Mouse (Mus musculus): Measurements from ENCODE around the gene Gpr137. TPM values are rescaled to one million over a fixed set of nuclear protein-coding genes. Genes with fewer than 3 reads are reported as not detected.
"Not testable (repeated sequence)": the region's sequence is repeated elsewhere in the genome, so short reads cannot be mapped to it uniquely, and the experiment has no call there.

The Gpr137 gene
- total and polyA plus RNA-seq, 3 experiments, result 22.8 to 32.1 (median 24.9) TPM

DNA sequence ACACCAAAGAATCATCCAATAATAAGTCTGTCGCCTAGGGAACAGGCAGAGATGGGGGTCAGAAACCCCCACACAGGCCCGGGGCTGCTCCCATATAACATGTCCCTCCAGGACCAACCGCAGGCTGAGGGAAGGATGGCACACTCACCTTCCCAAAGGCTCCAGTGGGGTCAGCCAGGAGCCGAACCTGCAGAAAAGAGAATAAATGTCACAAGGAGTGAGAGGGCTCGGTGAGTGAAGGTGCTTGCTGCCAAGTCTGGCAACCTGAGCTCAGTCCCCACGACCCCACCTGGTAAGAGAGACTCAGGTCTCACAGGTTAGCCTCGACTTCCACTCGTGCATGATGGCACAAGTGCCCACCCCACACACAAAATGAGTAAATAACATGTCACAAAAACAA lies 35.2 kb downstream of the Gpr137 start:
- no peaks in the 10 kb centered on the region for H3K27me3 ChIP-seq (ENCODE audit: insufficient read depth, low read length)
- no peak for DNase-seq (ENCODE audit: low spot score)
- H3K36me3 ChIP-seq (replicated peaks), result peaks cover 61% of the 10 kb centered on the region
- H3K4me1 ChIP-seq (ENCODE audit: insufficient read depth, low read depth, low read length), result peaks cover 42% of the 10 kb centered on the region
- no peak overlapping the region for H3K4me3 ChIP-seq (ENCODE audit: low read depth, low read length)
- no peaks in the 10 kb centered on the region for H3K9me3 ChIP-seq (replicated peaks)
- ATAC-seq (ENCODE audit: extremely low read depth, insufficient number of reproducible peaks, low FRiP score, poor library complexity, severe bottlenecking), result no peak
- TF ChIP-seq POLR2AphosphoS5 (IDR thresholded peaks at IDR 0.05; ENCODE audit: insufficient replicate concordance, low read depth, low read length) (no peak), TAL1 (conservative IDR thresholded peaks at IDR 0.05; ENCODE audit: low read depth, low read length) (no peak), CTCF (IDR thresholded peaks at IDR 0.05; ENCODE audit: low read depth, low read length) (no peak), GATA2 (IDR thresholded peaks at IDR 0.05; ENCODE audit: borderline replicate concordance, low read depth, low read length) (no peak), GATA1 (IDR thresholded peaks at IDR 0.05; ENCODE audit: borderline replicate concordance, low read length) (no peak)

- H3K4me3 ChIP-seq (ENCODE audit: low read depth, low read length), result no peak overlapping the region
- peaks cover 52% of the 10 kb centered on the region for H3K36me3 ChIP-seq (replicated peaks)
- ATAC-seq (ENCODE audit: extremely low read depth, insufficient number of reproducible peaks, low FRiP score, poor library complexity, severe bottlenecking) (no peak), DNase-seq (ENCODE audit: low spot score) (no peak)
- TF ChIP-seq GATA2 (IDR thresholded peaks at IDR 0.05; ENCODE audit: borderline replicate concordance, low read depth, low read length), result no peak
- no peak for TF ChIP-seq CTCF (IDR thresholded peaks at IDR 0.05; ENCODE audit: low read depth, low read length)
- no peak for TF ChIP-seq POLR2AphosphoS5 (IDR thresholded peaks at IDR 0.05; ENCODE audit: insufficient replicate concordance, low read depth, low read length)
- H3K4me1 ChIP-seq (ENCODE audit: insufficient read depth, low read depth, low read length), result peaks cover 33% of the 10 kb centered on the region
- no peaks in the 10 kb centered on the region for H3K27me3 ChIP-seq (ENCODE audit: insufficient read depth, low read length)
- H3K9me3 ChIP-seq (replicated peaks), result no peaks in the 10 kb centered on the region
These were observed 36.1 kb downstream of the Gpr137 start for GRCm38 (mm10) chr19:6906199-6906598.

- DNase-seq (ENCODE audit: low spot score) (no peak), ATAC-seq (ENCODE audit: extremely low read depth, insufficient number of reproducible peaks, low FRiP score, poor library complexity, severe bottlenecking) (no peak)
- Histone ChIP-seq H3K36me3 (replicated peaks) (peaks cover 48% of the 10 kb centered on the region), H3K27me3 (ENCODE audit: insufficient read depth, low read length) (no peaks in the 10 kb centered on the region), H3K4me1 (ENCODE audit: insufficient read depth, low read depth, low read length) (peaks cover 30% of the 10 kb centered on the region), H3K4me3 (ENCODE audit: low read depth, low read length) (no peak overlapping the region), H3K9me3 (replicated peaks) (no peaks in the 10 kb centered on the region)
- TF ChIP-seq POLR2AphosphoS5 (IDR thresholded peaks at IDR 0.05; ENCODE audit: insufficient replicate concordance, low read depth, low read length) (no peak), GATA1 (IDR thresholded peaks at IDR 0.05; ENCODE audit: borderline replicate concordance, low read length) (no peak), TAL1 (conservative IDR thresholded peaks at IDR 0.05; ENCODE audit: low read depth, low read length) (no peak), GATA2 (IDR thresholded peaks at IDR 0.05; ENCODE audit: borderline replicate concordance, low read depth, low read length) (no peak), CTCF (IDR thresholded peaks at IDR 0.05; ENCODE audit: low read depth, low read length) (no peak)
These were observed 36.7 kb downstream of the Gpr137 start for GRCm38 (mm10) chr19:6905498-6906159.

DNA sequence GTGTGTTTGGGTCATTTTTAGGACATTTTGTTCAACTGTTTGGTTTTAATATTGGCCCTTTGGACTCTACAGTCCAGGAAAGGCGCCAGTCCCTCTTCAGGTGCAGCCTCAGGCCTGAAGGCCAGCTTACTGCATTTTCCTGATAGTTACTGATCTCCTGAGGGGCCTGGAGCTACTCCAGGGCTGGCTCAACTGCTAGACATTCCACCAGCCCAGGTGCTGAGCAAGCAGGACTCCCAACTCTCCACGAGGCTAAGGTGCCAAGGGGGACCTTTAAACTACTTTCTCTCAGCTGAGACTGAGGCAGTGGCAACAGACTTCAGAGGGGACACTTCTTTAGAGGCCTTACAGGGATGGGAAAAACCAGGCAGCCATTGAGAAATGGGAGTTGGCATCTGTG lies 37.4 kb downstream of the Gpr137 start:
- Histone ChIP-seq H3K4me1 (ENCODE audit: insufficient read depth, low read depth, low read length) (peaks cover 28% of the 10 kb centered on the region), H3K9me3 (replicated peaks) (peaks cover 7% of the 10 kb centered on the region), H3K4me3 (ENCODE audit: low read depth, low read length) (no peak overlapping the region), H3K27me3 (ENCODE audit: insufficient read depth, low read length) (no peaks in the 10 kb centered on the region), H3K36me3 (replicated peaks) (peaks cover 45% of the 10 kb centered on the region)
- no peak for DNase-seq (ENCODE audit: low spot score)
- no peak for TF ChIP-seq GATA1 (IDR thresholded peaks at IDR 0.05; ENCODE audit: borderline replicate concordance, low read length)
- TF ChIP-seq TAL1 (conservative IDR thresholded peaks at IDR 0.05; ENCODE audit: low read depth, low read length), result no peak
- TF ChIP-seq GATA2 (IDR thresholded peaks at IDR 0.05; ENCODE audit: borderline replicate concordance, low read depth, low read length), result no peak
- no peak for TF ChIP-seq CTCF (IDR thresholded peaks at IDR 0.05; ENCODE audit: low read depth, low read length)
- no peak for TF ChIP-seq POLR2AphosphoS5 (IDR thresholded peaks at IDR 0.05; ENCODE audit: insufficient replicate concordance, low read depth, low read length)
- ATAC-seq (ENCODE audit: extremely low read depth, insufficient number of reproducible peaks, low FRiP score, poor library complexity, severe bottlenecking), result no peak

GRCm38 (mm10) chr19:6903031-6903430 lies 39.2 kb downstream of the Gpr137 start:
- Histone ChIP-seq H3K36me3 (replicated peaks) (peaks cover 43% of the 10 kb centered on the region), H3K9me3 (replicated peaks) (peaks cover 11% of the 10 kb centered on the region), H3K4me3 (ENCODE audit: low read depth, low read length) (no peak overlapping the region), H3K27me3 (ENCODE audit: insufficient read depth, low read length) (0 out of 2 replicates have a peak, but pooled peaks cover 3% of the 10 kb centered on the region), H3K4me1 (ENCODE audit: insufficient read depth, low read depth, low read length) (peaks cover 17% of the 10 kb centered on the region)
- TF ChIP-seq TAL1 (conservative IDR thresholded peaks at IDR 0.05; ENCODE audit: low read depth, low read length) (no peak), GATA1 (IDR thresholded peaks at IDR 0.05; ENCODE audit: borderline replicate concordance, low read length) (no peak), GATA2 (IDR thresholded peaks at IDR 0.05; ENCODE audit: borderline replicate concordance, low read depth, low read length) (no peak), POLR2AphosphoS5 (IDR thresholded peaks at IDR 0.05; ENCODE audit: insufficient replicate concordance, low read depth, low read length) (no peak), CTCF (IDR thresholded peaks at IDR 0.05; ENCODE audit: low read depth, low read length) (no peak)
- ATAC-seq (ENCODE audit: extremely low read depth, insufficient number of reproducible peaks, low FRiP score, poor library complexity, severe bottlenecking) (no peak), DNase-seq (ENCODE audit: low spot score) (no peak)

DNA sequence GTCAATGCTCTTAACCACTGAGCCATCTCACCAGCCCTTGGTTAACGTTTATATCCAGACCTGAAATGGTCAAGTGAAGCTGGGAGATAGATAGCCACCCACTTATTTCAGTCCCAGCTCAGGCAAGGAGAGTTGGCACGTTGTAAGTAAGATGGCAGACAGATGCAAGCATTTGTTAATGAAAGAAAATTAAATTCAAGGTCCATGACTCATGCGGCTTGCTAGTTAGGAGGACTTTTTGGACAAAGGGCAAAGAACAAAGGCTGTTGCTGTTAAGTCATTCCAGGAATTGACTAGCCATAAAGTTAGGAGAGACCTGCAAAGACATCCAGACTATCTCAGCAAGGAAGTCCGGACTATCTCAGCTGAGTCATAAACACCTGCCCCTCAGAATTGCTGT lies 42.6 kb downstream of the Gpr137 start:
- Histone ChIP-seq H3K27me3 (ENCODE audit: insufficient read depth, low read length) (peaks cover 3% of the 10 kb centered on the region; the same call in 1 of the 2 replicates), H3K4me3 (ENCODE audit: low read depth, low read length) (no peak overlapping the region), H3K36me3 (replicated peaks) (peaks cover 9% of the 10 kb centered on the region), H3K9me3 (replicated peaks) (peaks cover 17% of the 10 kb centered on the region), H3K4me1 (ENCODE audit: insufficient read depth, low read depth, low read length) (0 out of 2 replicates have a peak, but pooled peaks cover 3% of the 10 kb centered on the region)
- DNase-seq (ENCODE audit: low spot score) (no peak), ATAC-seq (ENCODE audit: extremely low read depth, insufficient number of reproducible peaks, low FRiP score, poor library complexity, severe bottlenecking) (no peak)
- TF ChIP-seq CTCF (IDR thresholded peaks at IDR 0.05; ENCODE audit: low read depth, low read length) (no peak), POLR2AphosphoS5 (IDR thresholded peaks at IDR 0.05; ENCODE audit: insufficient replicate concordance, low read depth, low read length) (no peak), GATA2 (IDR thresholded peaks at IDR 0.05; ENCODE audit: borderline replicate concordance, low read depth, low read length) (no peak), TAL1 (conservative IDR thresholded peaks at IDR 0.05; ENCODE audit: low read depth, low read length) (no peak)

DNA sequence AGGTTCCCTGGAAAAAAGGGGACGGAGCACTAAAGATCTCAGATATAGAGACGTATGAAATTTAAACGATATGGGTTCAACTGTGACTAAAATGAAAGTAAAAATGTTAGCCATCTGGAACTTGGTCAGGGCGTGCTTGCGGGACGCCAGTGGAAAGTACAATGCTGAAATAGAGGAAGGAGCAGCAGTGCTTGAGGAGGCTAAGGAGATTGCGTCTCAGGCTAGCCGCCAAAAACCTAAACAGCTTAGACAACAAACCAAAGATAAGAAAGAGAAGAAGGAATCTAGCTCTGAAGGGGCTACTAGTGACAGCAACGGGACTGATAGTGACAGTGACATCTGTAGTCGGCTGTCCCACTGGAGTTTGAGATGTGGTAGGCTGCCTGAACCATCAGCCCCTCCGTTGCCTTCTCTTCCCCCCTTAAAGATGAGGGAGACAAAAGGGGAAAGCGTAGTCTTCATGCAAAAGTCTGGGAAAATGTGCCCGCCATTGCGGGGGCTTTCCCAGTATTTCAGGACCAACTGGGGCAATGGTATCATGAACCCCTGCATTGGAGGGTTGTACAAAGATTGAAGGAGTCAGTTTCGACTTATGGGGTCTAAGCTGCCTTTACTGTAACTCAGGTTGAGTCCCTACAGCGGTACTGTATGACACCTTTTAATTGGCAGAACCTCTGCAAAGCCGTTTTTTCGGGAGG lies 46.5 kb downstream of the Gpr137 start:
- not testable (repeated sequence) for DNase-seq (ENCODE audit: low spot score); ATAC-seq (ENCODE audit: extremely low read depth, insufficient number of reproducible peaks, low FRiP score, poor library complexity, severe bottlenecking)

More for the DNA sequence above, 46.5 kb downstream of the Gpr137 start:
- H3K27me3 ChIP-seq (ENCODE audit: insufficient read depth, low read length); H3K4me3 ChIP-seq (ENCODE audit: low read depth, low read length); H3K36me3 ChIP-seq (replicated peaks): not testable (repeated sequence)
- Histone ChIP-seq H3K4me1 (ENCODE audit: insufficient read depth, low read depth, low read length) (peaks cover 14% of the 10 kb centered on the region), H3K9me3 (replicated peaks) (peaks cover 17% of the 10 kb centered on the region)
